Mouse (Mus musculus): ENCODE results near the gene Ppp2r5b. TPM values are rescaled to one million over a fixed set of nuclear protein-coding genes. Genes with fewer than 3 reads are reported as not detected.

The Ppp2r5b gene
- polyA plus RNA-seq, 1 experiment from 2014 or later, result 41.0 TPM

DNA sequence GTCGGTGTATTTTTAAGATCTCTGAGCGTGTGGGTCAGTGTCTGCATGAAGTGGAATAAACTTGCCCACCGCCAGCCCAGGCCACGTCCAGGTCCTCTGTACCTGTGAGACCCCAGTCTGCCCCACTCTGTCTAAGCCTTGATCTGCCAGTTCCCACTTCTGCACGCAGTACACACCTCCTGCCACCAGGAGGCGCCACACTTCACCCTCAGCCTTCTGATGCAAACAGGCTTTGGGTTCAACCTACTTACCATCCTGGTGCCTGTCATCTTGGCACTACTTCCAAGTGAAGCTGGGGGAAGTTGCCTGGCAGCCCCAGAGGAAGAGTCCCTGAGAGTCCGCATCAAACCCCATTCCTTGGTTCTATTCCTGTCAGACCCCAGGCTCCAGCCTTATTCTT is 26.6 kb upstream of the Ppp2r5b start:
- H3K4me2 ChIP-seq, result no peak overlapping the region
- no peaks in the 10 kb centered on the region for H3K27me3 ChIP-seq (ENCODE audit: control insufficient read depth, insufficient read depth, low read length)
- H3K9me3 ChIP-seq (ENCODE audit: control insufficient read depth, low read length), result no peaks in the 10 kb centered on the region; the same call in 1 of the 2 replicates
- no peak overlapping the region for H3K9ac ChIP-seq (ENCODE audit: low read length)
- peaks cover 14% of the 10 kb centered on the region; the same call in 1 of the 2 replicates for H3K36me3 ChIP-seq (ENCODE audit: control insufficient read depth, insufficient read depth, low read length)
- no peaks in the 10 kb centered on the region for H3K4me1 ChIP-seq (ENCODE audit: control insufficient read depth, insufficient read depth, low read length)
- no peak for ATAC-seq (ENCODE audit: low FRiP score)
- no peak overlapping the region for H3K27ac ChIP-seq (ENCODE audit: low read depth, low read length)
- 66% methylated on average over 7 of the region's 7 CpGs for WGBS
- peak; percentile 95 for DNase-seq (ENCODE audit: low spot score, missing footprints)
- H3K4me3 ChIP-seq (ENCODE audit: low read depth, low read length), result no peak overlapping the region

DNA sequence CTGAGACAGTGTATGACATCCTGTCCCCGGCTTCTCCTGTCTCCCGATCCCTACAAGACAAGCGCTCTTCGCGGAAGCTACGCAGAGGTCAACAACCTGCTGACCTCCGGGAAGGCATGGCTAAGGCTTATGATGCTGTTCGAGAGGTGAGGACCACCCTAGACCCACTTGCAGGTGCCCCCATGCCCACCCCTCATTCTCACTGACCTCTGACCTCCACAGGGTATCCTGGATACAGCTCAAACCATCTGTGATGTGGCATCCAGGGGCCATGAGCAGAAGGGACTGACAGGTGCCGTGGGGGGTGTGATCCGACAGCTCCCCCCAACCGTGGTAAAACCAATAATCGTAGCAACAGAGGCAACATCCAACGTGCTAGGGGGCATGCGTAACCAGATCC is 25.7 kb upstream of the Ppp2r5b start:
- H3K36me3 ChIP-seq (ENCODE audit: control insufficient read depth, insufficient read depth, low read length), result peaks cover 14% of the 10 kb centered on the region; the same call in 1 of the 2 replicates
- H3K9me3 ChIP-seq (ENCODE audit: control insufficient read depth, low read length), result no peaks in the 10 kb centered on the region; the same call in 1 of the 2 replicates
- H3K27me3 ChIP-seq (ENCODE audit: control insufficient read depth, insufficient read depth, low read length), result no peaks in the 10 kb centered on the region
- DNase-seq (ENCODE audit: low spot score, missing footprints), result no peak
- no peak overlapping the region for H3K4me2 ChIP-seq
- 87% methylated on average over 14 of the region's 14 CpGs for WGBS
- no peak overlapping the region for H3K4me3 ChIP-seq (ENCODE audit: low read depth, low read length)
- H3K27ac ChIP-seq (ENCODE audit: low read depth, low read length), result no peak overlapping the region
- no peaks in the 10 kb centered on the region for H3K4me1 ChIP-seq (ENCODE audit: control insufficient read depth, insufficient read depth, low read length)
- H3K9ac ChIP-seq (ENCODE audit: low read length), result no peak overlapping the region
- ATAC-seq (ENCODE audit: low FRiP score), result no peak

DNA sequence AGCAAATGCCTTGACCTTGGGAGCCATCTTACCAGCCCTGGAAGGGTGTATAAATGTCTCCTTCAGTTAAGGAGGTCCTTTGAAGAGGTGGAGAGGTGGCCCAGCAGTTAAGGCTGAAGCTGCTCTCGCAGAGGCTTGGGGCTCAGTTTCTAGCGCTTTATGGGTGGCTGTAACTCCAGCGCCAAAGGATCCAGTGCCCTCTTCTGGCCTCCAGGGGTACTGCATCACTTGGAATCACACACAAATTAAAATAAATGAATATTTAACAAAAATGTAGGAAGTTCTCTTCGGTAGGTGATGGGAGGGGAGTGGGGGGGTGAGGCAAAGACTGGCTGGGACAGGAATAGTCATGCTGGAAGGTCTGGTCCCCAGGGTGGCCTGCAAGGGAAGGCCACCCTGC is 25.3 kb upstream of the Ppp2r5b start:
- DNase-seq (ENCODE audit: low spot score, missing footprints) (no peak), ATAC-seq (ENCODE audit: low FRiP score) (no peak)
- no peak overlapping the region for H3K4me3 ChIP-seq (ENCODE audit: low read depth, low read length)
- H3K4me2 ChIP-seq, result no peak overlapping the region
- no peaks in the 10 kb centered on the region for H3K27me3 ChIP-seq (ENCODE audit: control insufficient read depth, insufficient read depth, low read length)
- H3K4me1 ChIP-seq (ENCODE audit: control insufficient read depth, insufficient read depth, low read length), result no peaks in the 10 kb centered on the region
- no peak overlapping the region for H3K9ac ChIP-seq (ENCODE audit: low read length)
- H3K36me3 ChIP-seq (ENCODE audit: control insufficient read depth, insufficient read depth, low read length), result peaks cover 14% of the 10 kb centered on the region; the same call in 1 of the 2 replicates
- H3K27ac ChIP-seq (ENCODE audit: low read depth, low read length), result no peak overlapping the region
- no peaks in the 10 kb centered on the region; the same call in 1 of the 2 replicates for H3K9me3 ChIP-seq (ENCODE audit: control insufficient read depth, low read length)
- WGBS, result 83% methylated on average over 4 of the region's 4 CpGs

DNA sequence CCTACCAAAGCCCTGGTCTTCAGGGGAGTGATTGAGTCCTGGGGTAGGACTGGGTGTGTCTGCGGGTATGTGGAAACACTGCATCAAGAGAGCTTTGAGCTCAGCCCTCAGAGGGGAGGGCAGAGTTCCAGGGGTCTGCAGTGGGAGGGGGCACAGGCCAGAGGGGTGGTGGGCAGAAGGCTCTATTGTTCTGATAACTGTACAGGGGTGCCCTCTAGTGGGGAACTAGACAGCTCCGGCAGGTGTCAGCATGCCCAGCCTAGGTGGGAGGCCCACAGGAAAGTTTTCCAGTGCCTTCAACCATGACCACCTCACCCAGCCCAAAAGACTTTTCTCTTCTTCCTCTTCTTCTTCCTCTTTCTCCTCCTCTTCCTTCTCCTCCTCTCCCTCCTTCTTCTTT is 24.8 kb upstream of the Ppp2r5b start:
- ATAC-seq (ENCODE audit: low FRiP score), result no peak; the same call in 1 of the 2 replicates
- no peaks in the 10 kb centered on the region for H3K4me1 ChIP-seq (ENCODE audit: control insufficient read depth, insufficient read depth, low read length)
- H3K4me2 ChIP-seq, result no peak overlapping the region
- WGBS, result 79% methylated on average over 2 of the region's 2 CpGs
- no peak overlapping the region for H3K9ac ChIP-seq (ENCODE audit: low read length)
- peaks cover 14% of the 10 kb centered on the region; the same call in 1 of the 2 replicates for H3K36me3 ChIP-seq (ENCODE audit: control insufficient read depth, insufficient read depth, low read length)
- H3K9me3 ChIP-seq (ENCODE audit: control insufficient read depth, low read length), result no peaks in the 10 kb centered on the region; the same call in 1 of the 2 replicates
- no peak overlapping the region for H3K27ac ChIP-seq (ENCODE audit: low read depth, low read length)
- DNase-seq (ENCODE audit: low spot score, missing footprints), result no peak
- H3K4me3 ChIP-seq (ENCODE audit: low read depth, low read length), result no peak overlapping the region
- H3K27me3 ChIP-seq (ENCODE audit: control insufficient read depth, insufficient read depth, low read length), result no peaks in the 10 kb centered on the region

DNA sequence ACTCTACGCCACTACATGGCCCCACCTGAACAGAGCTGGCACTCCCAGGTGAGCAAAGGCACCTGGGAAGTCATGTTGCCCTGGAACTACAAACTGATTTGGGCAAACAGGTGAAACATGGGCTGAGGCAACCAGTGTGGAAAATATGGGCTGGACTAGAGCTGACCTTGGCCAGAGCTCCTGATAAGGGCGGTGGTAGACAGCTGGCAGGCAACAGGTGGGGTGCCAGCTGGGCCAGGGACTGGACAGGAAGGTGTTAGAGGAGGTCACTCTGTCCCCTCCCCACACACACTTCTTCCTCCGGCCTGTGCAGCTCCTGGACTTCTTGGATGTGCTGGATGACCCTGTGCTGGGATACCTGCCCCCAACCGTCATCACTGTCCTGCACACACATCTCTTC is 17.3 kb upstream of the Ppp2r5b start:
- DNase-seq (ENCODE audit: low spot score, missing footprints) (no peak), ATAC-seq (ENCODE audit: low FRiP score) (no peak)
- no peaks in the 10 kb centered on the region for H3K9me3 ChIP-seq (ENCODE audit: control insufficient read depth, low read length)
- peaks cover 13% of the 10 kb centered on the region; the same call in 1 of the 2 replicates for H3K36me3 ChIP-seq (ENCODE audit: control insufficient read depth, insufficient read depth, low read length)
- no peak overlapping the region for H3K4me3 ChIP-seq (ENCODE audit: low read depth, low read length)
- H3K27ac ChIP-seq (ENCODE audit: low read depth, low read length), result no peak overlapping the region
- H3K4me2 ChIP-seq, result no peak overlapping the region
- H3K4me1 ChIP-seq (ENCODE audit: control insufficient read depth, insufficient read depth, low read length), result no peaks in the 10 kb centered on the region
- H3K9ac ChIP-seq (ENCODE audit: low read length), result no peak overlapping the region
- H3K27me3 ChIP-seq (ENCODE audit: control insufficient read depth, insufficient read depth, low read length), result no peaks in the 10 kb centered on the region
- WGBS, result 89% methylated on average over 4 of the region's 4 CpGs

DNA sequence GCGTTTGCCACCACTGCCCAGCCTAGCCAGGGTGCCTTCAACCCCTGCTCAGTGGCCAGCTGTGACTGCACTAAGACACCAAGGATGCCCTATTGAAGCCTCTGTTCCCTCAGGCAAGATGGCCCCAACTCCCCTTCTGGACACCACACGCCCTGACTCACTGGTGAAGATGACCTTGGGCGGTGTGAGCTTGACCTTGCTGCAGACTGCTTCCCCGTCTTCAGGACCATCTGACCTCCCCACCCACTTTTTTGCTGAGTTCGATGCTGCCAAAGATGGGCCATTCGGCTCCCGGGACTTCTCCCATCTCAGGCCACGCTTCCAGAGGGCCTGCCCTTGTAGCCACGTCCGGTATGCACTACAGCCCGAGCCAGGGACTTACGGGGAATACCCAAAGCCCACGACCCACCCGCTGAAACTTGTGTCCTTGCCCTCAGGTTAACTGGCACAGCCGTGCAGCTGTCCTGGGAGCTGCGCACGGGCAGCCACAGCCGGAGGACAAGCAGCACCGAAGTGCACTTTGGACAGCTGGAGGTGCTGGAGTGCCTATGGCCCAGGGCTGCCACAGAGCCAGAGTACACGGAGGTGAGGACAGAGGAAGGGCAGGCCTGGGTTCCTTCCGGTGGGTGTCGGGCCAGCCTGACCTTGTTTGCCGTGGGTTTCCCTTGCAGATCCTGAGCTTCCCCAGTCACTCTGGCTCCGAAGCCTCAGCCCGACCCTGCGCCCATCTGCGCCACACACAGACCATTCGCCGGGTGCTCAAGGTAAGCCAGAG is 12.0 kb upstream of the Ppp2r5b start:
- DNase-seq (ENCODE audit: low spot score, missing footprints) (no peak), ATAC-seq (ENCODE audit: low FRiP score) (no peak)
- Histone ChIP-seq H3K27ac (ENCODE audit: low read depth, low read length) (no peak overlapping the region), H3K36me3 (ENCODE audit: control insufficient read depth, insufficient read depth, low read length) (peaks cover 16% of the 10 kb centered on the region), H3K9ac (ENCODE audit: low read length) (no peak overlapping the region), H3K4me3 (ENCODE audit: low read depth, low read length) (no peak overlapping the region), H3K27me3 (ENCODE audit: control insufficient read depth, insufficient read depth, low read length) (no peaks in the 10 kb centered on the region), H3K4me2 (no peak overlapping the region), H3K4me1 (ENCODE audit: control insufficient read depth, insufficient read depth, low read length) (peaks cover 1% of the 10 kb centered on the region), H3K9me3 (ENCODE audit: control insufficient read depth, low read length) (no peaks in the 10 kb centered on the region)
- WGBS, result 93% methylated on average over 29 of the region's 29 CpGs

DNA sequence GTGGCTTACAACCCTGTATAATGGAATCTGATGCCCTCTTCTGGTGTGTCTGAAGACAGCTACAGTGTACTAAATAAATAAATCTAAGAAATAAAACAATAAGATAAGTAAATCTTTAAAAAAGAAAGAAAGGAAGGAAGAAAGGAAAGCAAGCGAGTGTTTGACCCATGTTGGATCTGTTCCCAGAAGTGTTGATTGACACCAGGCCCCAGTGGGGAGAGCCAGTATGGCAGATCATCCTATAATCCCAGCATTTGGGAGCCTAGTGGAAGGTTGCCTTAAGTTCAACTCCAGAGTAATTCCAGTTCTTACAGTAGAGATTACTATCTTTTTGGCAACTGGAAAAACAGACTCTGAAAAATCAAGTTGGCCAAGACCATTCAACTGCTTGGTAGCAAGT is 10.1 kb upstream of the Ppp2r5b start:
- no peaks in the 10 kb centered on the region for H3K27me3 ChIP-seq (ENCODE audit: control insufficient read depth, insufficient read depth, low read length)
- no peak overlapping the region for H3K4me3 ChIP-seq (ENCODE audit: low read depth, low read length)
- H3K4me2 ChIP-seq, result no peak overlapping the region
- H3K36me3 ChIP-seq (ENCODE audit: control insufficient read depth, insufficient read depth, low read length), result peaks cover 12% of the 10 kb centered on the region
- no peak for ATAC-seq (ENCODE audit: low FRiP score)
- H3K9me3 ChIP-seq (ENCODE audit: control insufficient read depth, low read length), result no peaks in the 10 kb centered on the region
- WGBS, result 88% methylated on average over 1 of the region's 1 CpGs
- no peak overlapping the region for H3K27ac ChIP-seq (ENCODE audit: low read depth, low read length)
- DNase-seq (ENCODE audit: low spot score, missing footprints), result no peak
- H3K9ac ChIP-seq (ENCODE audit: low read length), result no peak overlapping the region
- H3K4me1 ChIP-seq (ENCODE audit: control insufficient read depth, insufficient read depth, low read length), result peaks cover 8% of the 10 kb centered on the region

DNA sequence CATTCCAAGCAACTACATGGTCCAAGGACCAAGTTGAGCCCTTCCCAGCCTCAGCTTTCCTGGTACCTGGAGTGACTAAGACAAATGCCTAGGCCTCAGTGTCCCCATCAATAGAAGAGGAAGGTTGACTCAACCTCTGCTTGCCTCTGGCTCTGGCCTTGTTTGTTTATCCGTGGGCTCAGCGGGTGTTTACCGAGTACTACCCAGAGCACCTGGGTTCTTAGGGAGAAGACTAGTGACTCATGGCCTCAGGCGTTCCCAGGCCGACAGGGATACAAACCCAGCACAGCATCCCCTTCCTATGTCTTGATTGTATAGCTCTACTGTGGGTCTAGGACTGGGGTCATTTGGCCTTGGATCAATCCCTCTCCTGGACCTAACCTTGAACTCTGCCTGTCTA is 7.6 kb upstream of the Ppp2r5b start:
- DNase-seq (ENCODE audit: low spot score, missing footprints) (peak; percentile 45), ATAC-seq (ENCODE audit: low FRiP score) (no peak)
- Histone ChIP-seq H3K4me3 (ENCODE audit: low read depth, low read length) (no peak overlapping the region), H3K27ac (ENCODE audit: low read depth, low read length) (no peak overlapping the region), H3K4me2 (no peak overlapping the region), H3K27me3 (ENCODE audit: control insufficient read depth, insufficient read depth, low read length) (no peaks in the 10 kb centered on the region), H3K9ac (ENCODE audit: low read length) (no peak overlapping the region), H3K36me3 (ENCODE audit: control insufficient read depth, insufficient read depth, low read length) (peaks cover 11% of the 10 kb centered on the region), H3K9me3 (ENCODE audit: control insufficient read depth, low read length) (no peaks in the 10 kb centered on the region), H3K4me1 (ENCODE audit: control insufficient read depth, insufficient read depth, low read length) (peaks cover 8% of the 10 kb centered on the region)
- 88% methylated on average over 5 of the region's 5 CpGs for WGBS

DNA sequence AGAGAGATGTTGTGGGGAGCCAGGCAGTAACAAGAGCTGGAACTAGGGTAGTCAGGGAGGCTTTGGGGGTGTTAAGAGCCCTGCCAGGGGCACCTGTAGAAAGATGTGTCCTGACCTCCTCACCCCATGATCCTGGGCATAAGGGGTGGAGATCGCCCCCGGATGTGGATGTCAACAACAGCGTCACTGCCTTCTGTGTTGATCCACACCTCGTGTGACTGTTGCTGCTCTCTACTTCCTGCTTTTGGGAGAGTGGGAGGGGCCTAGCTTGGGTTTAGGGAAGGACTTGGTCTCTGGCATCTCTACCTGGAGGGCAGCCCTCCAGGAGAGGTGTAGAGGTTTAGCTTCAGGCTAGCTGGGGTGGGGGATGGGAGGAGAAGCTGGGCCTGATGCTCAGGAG is 6.6 kb upstream of the Ppp2r5b start:
- Histone ChIP-seq H3K27ac (ENCODE audit: low read depth, low read length) (no peak overlapping the region), H3K4me2 (peak overlapping the region; percentile 96), H3K4me1 (ENCODE audit: control insufficient read depth, insufficient read depth, low read length) (peaks cover 8% of the 10 kb centered on the region), H3K4me3 (ENCODE audit: low read depth, low read length) (peak overlapping the region; percentile 82), H3K9me3 (ENCODE audit: control insufficient read depth, low read length) (no peaks in the 10 kb centered on the region), H3K9ac (ENCODE audit: low read length) (peak overlapping the region; percentile 92), H3K27me3 (ENCODE audit: control insufficient read depth, insufficient read depth, low read length) (no peaks in the 10 kb centered on the region), H3K36me3 (ENCODE audit: control insufficient read depth, insufficient read depth, low read length) (peaks cover 7% of the 10 kb centered on the region; the same call in 1 of the 2 replicates)
- ATAC-seq (ENCODE audit: low FRiP score) (no peak), DNase-seq (ENCODE audit: low spot score, missing footprints) (no peak)
- WGBS, result 0% methylated on average over 4 of the region's 4 CpGs
